Mouse (Mus musculus) lung, adult 2 months (tissue): ENCODE data around the gene Ywhah.

Experiments used
- CTCF ChIP-seq: fragments of 200-500 bp; IDR thresholded peaks from 2 replicates; pipeline ENCODE4 v1.5.1; 2011; ENCODE audit warnings: mild to moderate bottlenecking, low read length, control low read depth; ENCODE audit not compliant: insufficient read depth
- POLR2A ChIP-seq: fragments of 200-500 bp; IDR thresholded peaks from 2 replicates; pipeline ENCODE4 v1.6.1; 2011; ENCODE audit warnings: low read depth, mild to moderate bottlenecking, control low read depth, low read length, borderline replicate concordance; ENCODE audit errors: extremely low read depth

GRCm38 (mm10) chr5:33070071-33070470 is 51.5 kb downstream of the Ywhah start:
- no peak for TF ChIP-seq CTCF
- no peak for TF ChIP-seq POLR2A
